Mouse (Mus musculus) erythroblast, embryonic 14.5 days (primary cell): ENCODE results near the gene Stag2.

Experiments used
- GATA1 ChIP-seq: IDR thresholded peaks from 2 replicates; pipeline ENCODE4 v1.6.1; 2012; ENCODE audit warnings: low read length, inconsistent platforms, mixed read lengths
- TAL1 ChIP-seq: IDR thresholded peaks from 3 replicates; pipeline ENCODE4 v1.6.1; 2012; ENCODE audit warnings: low read length, inconsistent platforms, mixed read lengths

DNA sequence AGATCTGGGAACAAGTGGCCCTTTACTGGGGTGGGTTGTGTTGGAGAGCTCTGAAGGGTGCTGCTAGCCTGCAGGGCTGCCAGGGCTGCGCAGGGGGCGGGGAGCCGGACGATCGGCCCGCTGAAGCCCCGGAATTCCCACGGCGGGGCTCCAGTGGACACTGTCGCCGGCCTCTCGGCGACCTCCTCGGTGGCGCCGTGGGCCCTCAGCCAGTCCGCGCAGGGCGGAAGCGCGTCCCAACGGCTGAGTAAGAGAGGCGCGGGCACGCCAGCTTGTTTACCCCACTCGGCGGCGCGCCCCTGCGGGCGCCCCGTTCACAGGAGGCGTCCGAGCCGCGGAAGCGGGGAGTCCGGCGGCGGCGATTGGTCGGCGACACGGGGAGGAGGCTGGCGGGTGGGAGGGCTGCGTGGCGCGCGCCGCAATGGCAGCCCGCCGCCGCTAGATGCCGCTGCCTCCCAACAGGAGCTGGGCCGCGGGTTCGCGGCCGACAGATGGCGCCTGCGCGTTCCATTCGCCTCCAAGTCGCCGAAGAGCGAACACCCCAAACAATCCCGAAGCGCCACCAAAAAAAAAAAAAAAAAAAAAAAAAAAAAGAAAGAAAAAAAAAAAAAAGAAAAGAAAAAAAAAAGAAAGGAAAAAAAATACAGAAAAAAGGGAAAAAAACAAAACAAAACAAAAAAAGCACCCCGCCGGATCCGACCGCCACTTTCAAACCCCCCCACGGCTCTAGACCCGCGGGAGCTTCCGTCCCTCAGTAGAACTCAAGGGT, at the start of gene Stag2:
- TF ChIP-seq TAL1 (no peak), GATA1 (no peak)
